Comparison of ENCODE assay signal across 8 mouse cellular contexts in genomic region chr12:112143833-112144201, GRCm38 (mm10). TPM values are rescaled to one million over a fixed set of nuclear protein-coding genes. Genes with fewer than 3 reads are reported as not detected.
DNase-seq lines count a peak whose midpoint lies in the region; ATAC-seq and TF ChIP-seq lines count a peak whose summit lies in the region.

No protein-coding gene starts in this region.

- peaks cover 47% of the 10 kb centered on the region for H3K27me3 ChIP-seq in kidney, embryonic 14.5 days (ENCODE audit: control insufficient read depth, insufficient read depth, low read length)
- H3K27me3 ChIP-seq in embryonic facial prominence, embryonic 11.5 days (ENCODE audit: control insufficient read depth, insufficient read depth, low read length) = peaks cover 34% of the 10 kb centered on the region
- H3K27me3 ChIP-seq in hindbrain, embryonic 16.5 days (replicated peaks; ENCODE audit: control insufficient read depth, insufficient read depth, low read length) = peaks cover 39% of the 10 kb centered on the region
- H3K27me3 ChIP-seq in midbrain, postnatal 0 days (ENCODE audit: insufficient read depth, low read length) = peaks cover 11% of the 10 kb centered on the region; the same call in 1 of the 2 replicates

- H3K4me1 ChIP-seq in kidney, embryonic 14.5 days (ENCODE audit: control insufficient read depth, insufficient read depth, low read length) = peaks cover 33% of the 10 kb centered on the region
- H3K4me1 ChIP-seq in embryonic facial prominence, embryonic 11.5 days (ENCODE audit: control insufficient read depth, insufficient read depth, low read length) = peaks cover 17% of the 10 kb centered on the region
- peaks cover 29% of the 10 kb centered on the region for H3K4me1 ChIP-seq in hindbrain, embryonic 16.5 days (ENCODE audit: control insufficient read depth, insufficient read depth, low read depth, low read length)
- peaks cover 5% of the 10 kb centered on the region; the same call in 1 of the 2 replicates for H3K4me1 ChIP-seq in midbrain, postnatal 0 days (ENCODE audit: insufficient read depth, low read length)

- peak overlapping the region; percentile 44 for H3K4me3 ChIP-seq in kidney, embryonic 14.5 days (ENCODE audit: low read length)
- peak overlapping the region; percentile 45 for H3K4me3 ChIP-seq in embryonic facial prominence, embryonic 11.5 days (ENCODE audit: low read depth, low read length)
- H3K4me3 ChIP-seq in hindbrain, embryonic 16.5 days (ENCODE audit: low read length) = peak overlapping the region; percentile 62
- H3K4me3 ChIP-seq in midbrain, postnatal 0 days (ENCODE audit: low read depth, low read length) = peak overlapping the region; percentile 63

- peak; percentile 41 for TF ChIP-seq CTCF in midbrain, postnatal 0 days (IDR thresholded peaks at IDR 0.05)

- H3K4me2 ChIP-seq in kidney, embryonic 14.5 days (replicated peaks; ENCODE audit: low read depth, low read length) = peak overlapping the region; percentile 93
- peak overlapping the region; percentile 98 for H3K4me2 ChIP-seq in embryonic facial prominence, embryonic 11.5 days (ENCODE audit: low read depth, low read length)
- H3K4me2 ChIP-seq in hindbrain, embryonic 16.5 days (ENCODE audit: low read length) = peak overlapping the region; percentile 96
- H3K4me2 ChIP-seq in midbrain, postnatal 0 days (ENCODE audit: low read depth, low read length, poor library complexity, severe bottlenecking) = peak overlapping the region; percentile 68

- no peak overlapping the region for H3K9ac ChIP-seq in kidney, embryonic 14.5 days (ENCODE audit: low read depth, low read length)
- peak overlapping the region; percentile 34; the same call in 1 of the 2 replicates for H3K9ac ChIP-seq in embryonic facial prominence, embryonic 11.5 days (replicated peaks; ENCODE audit: low read length)
- peak overlapping the region; percentile 73 for H3K9ac ChIP-seq in hindbrain, embryonic 16.5 days (ENCODE audit: low read depth, low read length)
- H3K9ac ChIP-seq in midbrain, postnatal 0 days (replicated peaks; ENCODE audit: low read length, poor library complexity, severe bottlenecking) = peak overlapping the region; percentile 77

- H3K9me3 ChIP-seq in kidney, embryonic 14.5 days (ENCODE audit: control insufficient read depth, low read length) = no peaks in the 10 kb centered on the region
- H3K9me3 ChIP-seq in embryonic facial prominence, embryonic 11.5 days (replicated peaks; ENCODE audit: control insufficient read depth, low read length) = no peaks in the 10 kb centered on the region
- no peaks in the 10 kb centered on the region for H3K9me3 ChIP-seq in hindbrain, embryonic 16.5 days (ENCODE audit: control insufficient read depth, low read length)
- no peaks in the 10 kb centered on the region for H3K9me3 ChIP-seq in midbrain, postnatal 0 days (ENCODE audit: low read length)

- 1% methylated on average over 36 of the region's 52 CpGs for WGBS in kidney, embryonic 14.5 days
- under 1% methylated on average over 48 of the region's 52 CpGs for WGBS in embryonic facial prominence, embryonic 11.5 days
- WGBS in hindbrain, embryonic 16.5 days = under 1% methylated on average over 42 of the region's 52 CpGs
- WGBS in midbrain, postnatal 0 days = 0% methylated on average over 17 of the region's 52 CpGs

- no peak for DNase-seq in kidney, postnatal 36 days
- DNase-seq in embryonic facial prominence, embryonic 11.5 days (ENCODE audit: low spot score) = no peak
- DNase-seq in midbrain, postnatal 0 days (ENCODE audit: low spot score) = no peak
- DNase-seq in urinary bladder, postnatal 10 days (ENCODE audit: low spot score) = no peak
- no peak for DNase-seq in gastrocnemius, postnatal 4 days (ENCODE audit: low spot score in 2 of 2)
- DNase-seq in Muller cell, postnatal 12 days (ENCODE audit: inconsistent ontology term) = no peak

- ATAC-seq in kidney, embryonic 14.5 days (ENCODE audit: low FRiP score, low TSS enrichment) = no peak
- no peak for ATAC-seq in embryonic facial prominence, embryonic 11.5 days (replicated peaks; ENCODE audit: insufficient number of reproducible peaks, low FRiP score, low TSS enrichment, low read depth)
- no peak for ATAC-seq in hindbrain, embryonic 16.5 days
- no peak for ATAC-seq in midbrain, postnatal 0 days (ENCODE audit: low FRiP score)

- H3K36me3 ChIP-seq in kidney, embryonic 14.5 days (ENCODE audit: control insufficient read depth, insufficient read depth, low read length) = no peaks in the 10 kb centered on the region
- H3K36me3 ChIP-seq in embryonic facial prominence, embryonic 11.5 days (replicated peaks; ENCODE audit: control insufficient read depth, insufficient read depth, low read depth, low read length) = no peaks in the 10 kb centered on the region
- H3K36me3 ChIP-seq in hindbrain, embryonic 16.5 days (ENCODE audit: control insufficient read depth, insufficient read depth, low read length) = no peaks in the 10 kb centered on the region
- no peaks in the 10 kb centered on the region for H3K36me3 ChIP-seq in midbrain, postnatal 0 days (ENCODE audit: insufficient read depth, low read length)

- no peak overlapping the region for H3K27ac ChIP-seq in kidney, embryonic 14.5 days (ENCODE audit: low read depth, low read length)
- H3K27ac ChIP-seq in embryonic facial prominence, embryonic 11.5 days (replicated peaks; ENCODE audit: low read depth, low read length) = no peak overlapping the region
- H3K27ac ChIP-seq in hindbrain, embryonic 16.5 days (ENCODE audit: low read depth, low read length) = peak overlapping the region; percentile 42
- no peak overlapping the region for H3K27ac ChIP-seq in midbrain, postnatal 0 days (ENCODE audit: low read depth, low read length)

RNA-seq across cellular contexts. Expression of gene Kif26a, which starts 2.2 kb away (rescaled TPM):
- polyA plus RNA-seq in kidney, embryonic 14.5 days (2014; fragmentation: Nextera tagmentation; extraction: Ambion mirVana) = 2.2 and 3.8 TPM in 2 replicates
- polyA plus RNA-seq in embryonic facial prominence, embryonic 11.5 days (2014; fragmentation: Nextera tagmentation; extraction: Ambion mirVana) = 1.8 and 2.6 TPM in 2 replicates
- 2.5 and 3.8 TPM in 2 replicates for polyA plus RNA-seq in hindbrain, embryonic 16.5 days (2015; fragmentation: Nextera tagmentation; extraction: Ambion mirVana)
- 24.1 and 26.5 TPM in 2 replicates for total RNA-seq in midbrain, postnatal 0 days (2014; rRNA removed)
- 1.9 and 2.4 TPM in 2 replicates for polyA plus RNA-seq in midbrain, postnatal 0 days (2015; fragmentation: Nextera tagmentation; extraction: Ambion mirVana)
- total RNA-seq in gastrocnemius, postnatal 4 days (2021) = 10 to 100 TPM; 14.5 to 15.8 TPM

RNA-seq across cellular contexts. Expression of gene Aspg, which starts 37.3 kb away (rescaled TPM):
- polyA plus RNA-seq in kidney, embryonic 14.5 days (2014; fragmentation: Nextera tagmentation; extraction: Ambion mirVana) = 1.1 TPM in 2 replicates
- polyA plus RNA-seq in embryonic facial prominence, embryonic 11.5 days (2014; fragmentation: Nextera tagmentation; extraction: Ambion mirVana) = 0.18 and 0.31 TPM in 2 replicates
- 2.2 and 2.6 TPM in 2 replicates for polyA plus RNA-seq in hindbrain, embryonic 16.5 days (2015; fragmentation: Nextera tagmentation; extraction: Ambion mirVana)
- total RNA-seq in midbrain, postnatal 0 days (2014; rRNA removed) = 3.6 and 5.2 TPM in 2 replicates
- polyA plus RNA-seq in midbrain, postnatal 0 days (2015; fragmentation: Nextera tagmentation; extraction: Ambion mirVana) = 2.3 and 2.5 TPM in 2 replicates
- total RNA-seq in gastrocnemius, postnatal 4 days (2021) = under 1 TPM; 0.32 to 0.62 TPM
